Mouse (Mus musculus) thymus, adult 18-20 months (tissue): Measurements from ENCODE around the gene Nisch.

Experiments used
- DNase-seq, 2 experiments: peaks; one replicate each; pipeline ENCODE4 v3.0.0; 2022; ENCODE audit warnings: mixed read lengths in 2 of 2

Nisch gene

GRCm38 (mm10) chr14:31189348-31189747 lies 27.4 kb downstream of the Nisch start:
- DNase-seq, result no peak

GRCm38 (mm10) chr14:31188771-31189181 lies 28.0 kb downstream of the Nisch start:
- DNase-seq, result no peak

- DNase-seq, result no peak
Measured at GRCm38 (mm10) chr14:31186656-31187055, 30.1 kb downstream of the Nisch start.

GRCm38 (mm10) chr14:31184195-31184594 lies 32.6 kb downstream of the Nisch start:
- no peak for DNase-seq

- DNase-seq, result no peak
Measured at GRCm38 (mm10) chr14:31183541-31183940, 33.2 kb downstream of the Nisch start.

- DNase-seq, result no peak
Measured at GRCm38 (mm10) chr14:31182786-31183290, 33.9 kb downstream of the Nisch start.

GRCm38 (mm10) chr14:31181512-31181911 lies 35.2 kb downstream of the Nisch start:
- no peak for DNase-seq

- no peak for DNase-seq
Measured at GRCm38 (mm10) chr14:31179677-31180365, 36.9 kb downstream of the Nisch start.

- no peak for DNase-seq
Measured at GRCm38 (mm10) chr14:31177715-31178114, 39.0 kb downstream of the Nisch start.

GRCm38 (mm10) chr14:31177287-31177686 lies 39.5 kb downstream of the Nisch start:
- DNase-seq, result no peak

- no peak for DNase-seq
Measured at GRCm38 (mm10) chr14:31173537-31173936, 43.2 kb downstream of the Nisch start.

GRCm38 (mm10) chr14:31172781-31173455 lies 43.8 kb downstream of the Nisch start:
- DNase-seq, result no peak

GRCm38 (mm10) chr14:31171821-31172220 lies 44.9 kb downstream of the Nisch start:
- DNase-seq, result no peak

GRCm38 (mm10) chr14:31171386-31171785 lies 45.4 kb downstream of the Nisch start:
- no peak for DNase-seq

GRCm38 (mm10) chr14:31170963-31171362 lies 45.8 kb downstream of the Nisch start:
- DNase-seq, result no peak

- DNase-seq, result no peak
Measured at GRCm38 (mm10) chr14:31169508-31169907, 47.2 kb downstream of the Nisch start.

- DNase-seq, result no peak
Measured at GRCm38 (mm10) chr14:31168425-31168824, 48.3 kb downstream of the Nisch start, which contains the start of gene Stab1. Gene Stab1 (minus strand): TSS chr14:31168641.

- no peak for DNase-seq
Measured at GRCm38 (mm10) chr14:31166827-31167226, 49.9 kb downstream of the Nisch start.

- no peak for DNase-seq
Measured at GRCm38 (mm10) chr14:31165991-31166630, 50.6 kb downstream of the Nisch start.

- DNase-seq, result no peak
Measured at GRCm38 (mm10) chr14:31165458-31165857, 51.3 kb downstream of the Nisch start.

- no peak for DNase-seq
Measured at GRCm38 (mm10) chr14:31165010-31165409, 51.7 kb downstream of the Nisch start.

GRCm38 (mm10) chr14:31164067-31164466 lies 52.7 kb downstream of the Nisch start:
- DNase-seq, result no peak

- DNase-seq, result no peak
Measured at GRCm38 (mm10) chr14:31161638-31162037, 55.1 kb downstream of the Nisch start.

GRCm38 (mm10) chr14:31161191-31161590 lies 55.6 kb downstream of the Nisch start:
- DNase-seq, result no peak
